Mouse (Mus musculus): ENCODE results near the gene Olfr1175-ps. TPM values are rescaled to one million over a fixed set of nuclear protein-coding genes. Genes with fewer than 3 reads are reported as not detected.

The Olfr1175-ps gene
- not detected in 2 replicates for polyA plus RNA-seq (2016; fragmentation: Nextera tagmentation; extraction: Ambion mirVana)

- H3K9me3 ChIP-seq = no peaks in the 10 kb centered on the region
- no peaks in the 10 kb centered on the region for H3K36me3 ChIP-seq (replicated peaks)
- H3K27me3 ChIP-seq (replicated peaks; ENCODE audit: low read depth, poor library complexity, severe bottlenecking) = no peaks in the 10 kb centered on the region
- DNase-seq (ENCODE audit: low spot score) = no peak
- no peak within 1 kb of the TSS for H3K4me3 ChIP-seq
- no peaks in the 10 kb centered on the region for H3K4me1 ChIP-seq
- WGBS = 90% methylated on average over 2 of the region's 2 CpGs
- H3K27ac ChIP-seq (replicated peaks) = no peak within 1 kb of the TSS
Measured at GRCm38 (mm10) chr2:88327115-88327514, at the start of gene Olfr1175-ps. Gene Olfr1175-ps, minus strand, starts transcription at chr2:88327215.

- H3K27me3 ChIP-seq (replicated peaks; ENCODE audit: low read depth, poor library complexity, severe bottlenecking) = no peaks in the 10 kb centered on the region
- no peaks in the 10 kb centered on the region for H3K4me1 ChIP-seq
- no peak overlapping the region for H3K27ac ChIP-seq (replicated peaks)
- H3K36me3 ChIP-seq (replicated peaks) = no peaks in the 10 kb centered on the region
- no peak for DNase-seq (ENCODE audit: low spot score)
- WGBS = 4% methylated on average over 2 of the region's 2 CpGs
- H3K9me3 ChIP-seq = no peaks in the 10 kb centered on the region
- H3K4me3 ChIP-seq = no peak overlapping the region
Measured at GRCm38 (mm10) chr2:88356304-88356703, 29.3 kb upstream of the Olfr1175-ps start.

- Histone ChIP-seq H3K27me3 (replicated peaks; ENCODE audit: low read depth, poor library complexity, severe bottlenecking) (no peaks in the 10 kb centered on the region), H3K4me3 (no peak within 1 kb of the TSS), H3K4me1 (no peaks in the 10 kb centered on the region), H3K36me3 (replicated peaks) (no peaks in the 10 kb centered on the region), H3K9me3 (no peaks in the 10 kb centered on the region), H3K27ac (replicated peaks) (no peak within 1 kb of the TSS)
- no peak for DNase-seq (ENCODE audit: low spot score)
- WGBS = 80% methylated on average over 1 of the region's 1 CpGs
Measured at GRCm38 (mm10) chr2:88346392-88346791, 19.4 kb upstream of the Olfr1175-ps start, which contains the start of gene Olfr1177-ps. Gene Olfr1177-ps, minus strand, starts transcription at chr2:88346492.

- Histone ChIP-seq H3K9me3 (no peaks in the 10 kb centered on the region), H3K27me3 (replicated peaks; ENCODE audit: low read depth, poor library complexity, severe bottlenecking) (no peaks in the 10 kb centered on the region), H3K27ac (replicated peaks) (no peak within 1 kb of the TSS), H3K4me3 (no peak within 1 kb of the TSS), H3K36me3 (replicated peaks) (no peaks in the 10 kb centered on the region), H3K4me1 (no peaks in the 10 kb centered on the region)
- WGBS = 76% methylated on average over 1 of the region's 1 CpGs
- no peak for DNase-seq (ENCODE audit: low spot score)
Measured at GRCm38 (mm10) chr2:88336421-88336820, 9.4 kb upstream of the Olfr1175-ps start, which contains the start of gene Olfr1176. Gene Olfr1176, plus strand, starts transcription at chr2:88336721.

GRCm38 (mm10) chr2:88315035-88315434, 12.0 kb downstream of the Olfr1175-ps start, which contains the start of gene Olfr1174-ps:
Gene Olfr1174-ps, minus strand, starts transcription at chr2:88315135.
- no peak for DNase-seq (ENCODE audit: low spot score)
- Histone ChIP-seq H3K27ac (replicated peaks) (no peak within 1 kb of the TSS), H3K36me3 (replicated peaks) (no peaks in the 10 kb centered on the region), H3K27me3 (replicated peaks; ENCODE audit: low read depth, poor library complexity, severe bottlenecking) (no peaks in the 10 kb centered on the region), H3K9me3 (no peaks in the 10 kb centered on the region), H3K4me3 (no peak within 1 kb of the TSS), H3K4me1 (no peaks in the 10 kb centered on the region)
- 88% methylated on average over 4 of the region's 4 CpGs for WGBS

GRCm38 (mm10) chr2:88279775-88280174, 47.2 kb downstream of the Olfr1175-ps start, which contains the start of gene Olfr1173:
Gene Olfr1173, minus strand, starts transcription at chr2:88279875.
- H3K27ac ChIP-seq (replicated peaks) = no peak within 1 kb of the TSS
- H3K4me1 ChIP-seq = no peaks in the 10 kb centered on the region
- DNase-seq (ENCODE audit: low spot score) = no peak
- no peak within 1 kb of the TSS for H3K4me3 ChIP-seq
- H3K9me3 ChIP-seq = no peaks in the 10 kb centered on the region
- no peaks in the 10 kb centered on the region for H3K27me3 ChIP-seq (replicated peaks; ENCODE audit: low read depth, poor library complexity, severe bottlenecking)
- no peaks in the 10 kb centered on the region for H3K36me3 ChIP-seq (replicated peaks)

Other genes starting within 250 kb of the Olfr1175-ps start
- gene Olfr1164, start 233.2 kb downstream of the Olfr1175-ps start, polyA plus RNA-seq (2016; fragmentation: Nextera tagmentation; extraction: Ambion mirVana) = not detected in 2 replicates
- not detected in 2 replicates for gene Olfr1166, start 198.9 kb downstream of the Olfr1175-ps start, polyA plus RNA-seq (2016; fragmentation: Nextera tagmentation; extraction: Ambion mirVana)
- gene Olfr1167, start 172.0 kb downstream of the Olfr1175-ps start, polyA plus RNA-seq (2016; fragmentation: Nextera tagmentation; extraction: Ambion mirVana) = not detected in 2 replicates
- gene Olfr1168, start 145.3 kb downstream of the Olfr1175-ps start, polyA plus RNA-seq (2016; fragmentation: Nextera tagmentation; extraction: Ambion mirVana) = not detected in 2 replicates
- gene Olfr1170, start 98.9 kb downstream of the Olfr1175-ps start, polyA plus RNA-seq (2016; fragmentation: Nextera tagmentation; extraction: Ambion mirVana) = not detected in 2 replicates
- gene Olfr1173, start 47.3 kb downstream of the Olfr1175-ps start, polyA plus RNA-seq (2016; fragmentation: Nextera tagmentation; extraction: Ambion mirVana) = not detected in 2 replicates
- gene Olfr1174-ps, start 12.1 kb downstream of the Olfr1175-ps start, polyA plus RNA-seq (2016; fragmentation: Nextera tagmentation; extraction: Ambion mirVana) = not detected in 2 replicates
- not detected in 2 replicates for gene Olfr1176, start 9.5 kb upstream of the Olfr1175-ps start, polyA plus RNA-seq (2016; fragmentation: Nextera tagmentation; extraction: Ambion mirVana)
- gene Olfr1177-ps, start 19.3 kb upstream of the Olfr1175-ps start, polyA plus RNA-seq (2016; fragmentation: Nextera tagmentation; extraction: Ambion mirVana) = not detected in 2 replicates
- not detected in 2 replicates for gene Olfr1178, start 59.8 kb upstream of the Olfr1175-ps start, polyA plus RNA-seq (2016; fragmentation: Nextera tagmentation; extraction: Ambion mirVana)
- not detected in 2 replicates for gene Olfr1179, start 79.2 kb upstream of the Olfr1175-ps start, polyA plus RNA-seq (2016; fragmentation: Nextera tagmentation; extraction: Ambion mirVana)
- gene Olfr1180, start 91.9 kb upstream of the Olfr1175-ps start, polyA plus RNA-seq (2016; fragmentation: Nextera tagmentation; extraction: Ambion mirVana) = not detected in 2 replicates
- not detected in 2 replicates for gene Olfr1181, start 99.0 kb upstream of the Olfr1175-ps start, polyA plus RNA-seq (2016; fragmentation: Nextera tagmentation; extraction: Ambion mirVana)
- not detected in 2 replicates for gene Gm13757, start 121.9 kb upstream of the Olfr1175-ps start, polyA plus RNA-seq (2016; fragmentation: Nextera tagmentation; extraction: Ambion mirVana)
- not detected in 2 replicates for gene Olfr1183, start 127.7 kb upstream of the Olfr1175-ps start, polyA plus RNA-seq (2016; fragmentation: Nextera tagmentation; extraction: Ambion mirVana)
- not detected in 2 replicates for gene Olfr1184, start 156.4 kb upstream of the Olfr1175-ps start, polyA plus RNA-seq (2016; fragmentation: Nextera tagmentation; extraction: Ambion mirVana)
- not detected in 2 replicates for gene Olfr1185-ps1, start 166.1 kb upstream of the Olfr1175-ps start, polyA plus RNA-seq (2016; fragmentation: Nextera tagmentation; extraction: Ambion mirVana)
- not detected in 2 replicates for gene Olfr1186, start 191.3 kb upstream of the Olfr1175-ps start, polyA plus RNA-seq (2016; fragmentation: Nextera tagmentation; extraction: Ambion mirVana)
- gene Olfr1188, start 229.7 kb upstream of the Olfr1175-ps start, polyA plus RNA-seq (2016; fragmentation: Nextera tagmentation; extraction: Ambion mirVana) = not detected in 2 replicates

Data from embryonic facial prominence, embryonic 10.5 days (tissue).